Mouse (Mus musculus): Measurements from ENCODE around the gene Kat5. TPM values are rescaled to one million over a fixed set of nuclear protein-coding genes. Genes with fewer than 3 reads are reported as not detected.
A peak's percentile ranks its signal among the peaks of the same experiment; 100 is the strongest.

The Kat5 gene
- total and polyA plus RNA-seq, 3 experiments: 46.5 to 106 (median 62.8) TPM

GRCm38 (mm10) chr19:5648401-5649297 is 38.6 kb upstream of the Kat5 start (continued):
- TF ChIP-seq HCFC1 (IDR thresholded peaks at IDR 0.05; ENCODE audit: low read depth, low read length): no peak
- TF ChIP-seq RCOR1 (conservative IDR thresholded peaks at IDR 0.05; ENCODE audit: low read depth, low read length): no peak
- TF ChIP-seq UBTF (IDR thresholded peaks at IDR 0.05; ENCODE audit: low read depth, low read length): no peak
- TF ChIP-seq ZKSCAN1 (IDR thresholded peaks at IDR 0.05; ENCODE audit: borderline replicate concordance, low read depth, low read length): no peak
- TF ChIP-seq KAT2A (IDR thresholded peaks at IDR 0.05; ENCODE audit: insufficient replicate concordance, low read length): no peak
- TF ChIP-seq NRF1 (IDR thresholded peaks at IDR 0.05; ENCODE audit: low read depth, low read length): peak; percentile 99
- no peak for TF ChIP-seq EP300 (IDR thresholded peaks at IDR 0.05; ENCODE audit: low read length)
- TF ChIP-seq PAX5 (IDR thresholded peaks at IDR 0.05; ENCODE audit: low read length): no peak

- Histone ChIP-seq H3K9me3 (replicated peaks; ENCODE audit: low read length) (no peaks in the 10 kb centered on the region), H3K9ac (ENCODE audit: insufficient read depth, low read depth) (0 out of 2 replicates have a peak overlapping the region, but pooled peaks have one; percentile 47), H3K4me3 (replicated peaks in 1 of 3; ENCODE audit: low read depth in 2 of 3, low read length in 2 of 3, poor library complexity in 1 of 3) (no peak overlapping the region), H3K79me2 (replicated peaks; ENCODE audit: control insufficient read depth, extremely low read depth, insufficient read depth, poor library complexity, severe bottlenecking) (no peaks in the 10 kb centered on the region), H3K4me2 (ENCODE audit: insufficient read depth, low read depth, poor library complexity, severe bottlenecking) (no peak overlapping the region), H3K4me1 (ENCODE audit: control insufficient read depth in 1 of 2, insufficient read depth in 2 of 2) (peaks cover 9 to 23% of the 10 kb centered on the region in 2 experiments), H3K27me3 (replicated peaks) (no peaks in the 10 kb centered on the region), H3K36me3 (replicated peaks in 1 of 2; ENCODE audit: control insufficient read depth in 1 of 2, insufficient read depth in 1 of 2, low read length in 1 of 2) (peaks cover 67 to 84% of the 10 kb centered on the region in 2 experiments), H3K27ac (ENCODE audit: insufficient read depth, low read depth) (peak overlapping the region; percentile 76; the same call in 1 of the 2 replicates)
- no peak for TF ChIP-seq ZC3H11A (IDR thresholded peaks at IDR 0.05; ENCODE audit: low read depth, low read length)
- no peak for TF ChIP-seq NRF1 (IDR thresholded peaks at IDR 0.05; ENCODE audit: low read depth, low read length)
- TF ChIP-seq MYC (IDR thresholded peaks at IDR 0.05; ENCODE audit: low read depth, low read length): no peak
- TF ChIP-seq IRF4 (IDR thresholded peaks at IDR 0.05; ENCODE audit: low read depth, low read length): no peak
- TF ChIP-seq BHLHE40 (IDR thresholded peaks at IDR 0.05; ENCODE audit: low read depth, low read length): no peak
- TF ChIP-seq CHD1 (IDR thresholded peaks at IDR 0.05; ENCODE audit: low read depth, low read length): no peak
- no peak for TF ChIP-seq POLR2AphosphoS2 (IDR thresholded peaks at IDR 0.05; ENCODE audit: low read depth, low read length)
- in situ Hi-C loops (cut with MboI; ENCODE audit: low pct_ligation_motif_present, low pct_unique_long_range_greater_than_20kb, low sequenced_read_pairs): no loop called here
- no peak for DNase-seq (ENCODE audit: extremely low read depth)
- dilution Hi-C loops (cut with MboI; ENCODE audit: extremely low pct_ligation_motif_present, extremely low pct_unique_long_range_greater_than_20kb, low sequenced_read_pairs): no loop called here
These were observed 37.8 kb upstream of the Kat5 start for GRCm38 (mm10) chr19:5647791-5648190.

GRCm38 (mm10) chr19:5646731-5647330 is 36.8 kb upstream of the Kat5 start:
- H3K4me3 ChIP-seq (replicated peaks in 1 of 3; ENCODE audit: low read depth in 2 of 3, low read length in 2 of 3, poor library complexity in 1 of 3): no peak overlapping the region
- H3K27me3 ChIP-seq (replicated peaks): no peaks in the 10 kb centered on the region
- H3K9ac ChIP-seq (ENCODE audit: insufficient read depth, low read depth): no peak overlapping the region
- peaks cover 70 to 84% of the 10 kb centered on the region in 2 experiments for H3K36me3 ChIP-seq (replicated peaks in 1 of 2; ENCODE audit: control insufficient read depth in 1 of 2, insufficient read depth in 1 of 2, low read length in 1 of 2)
- peaks cover 9 to 23% of the 10 kb centered on the region in 2 experiments for H3K4me1 ChIP-seq (ENCODE audit: control insufficient read depth in 1 of 2, insufficient read depth in 2 of 2)
- no peaks in the 10 kb centered on the region for H3K79me2 ChIP-seq (replicated peaks; ENCODE audit: control insufficient read depth, extremely low read depth, insufficient read depth, poor library complexity, severe bottlenecking)
- no peak overlapping the region for H3K27ac ChIP-seq (ENCODE audit: insufficient read depth, low read depth)
- no peak for TF ChIP-seq USF2 (conservative IDR thresholded peaks at IDR 0.05; ENCODE audit: low read depth, low read length)
- H3K9me3 ChIP-seq (replicated peaks; ENCODE audit: low read length): no peaks in the 10 kb centered on the region
- dilution Hi-C loops (cut with MboI; ENCODE audit: extremely low pct_ligation_motif_present, extremely low pct_unique_long_range_greater_than_20kb, low sequenced_read_pairs): no loop called here
- no peak overlapping the region for H3K4me2 ChIP-seq (ENCODE audit: insufficient read depth, low read depth, poor library complexity, severe bottlenecking)
- in situ Hi-C loops (cut with MboI; ENCODE audit: low pct_ligation_motif_present, low pct_unique_long_range_greater_than_20kb, low sequenced_read_pairs): no loop called here
- DNase-seq (ENCODE audit: extremely low read depth): no peak
